Mouse (Mus musculus) lung, postnatal 14 days (tissue): ENCODE results near the gene Avpr2.

Source experiments
- DNase-seq: peaks from one replicate; pipeline ENCODE4 v3.0.0; 2021

The Avpr2 gene

DNA sequence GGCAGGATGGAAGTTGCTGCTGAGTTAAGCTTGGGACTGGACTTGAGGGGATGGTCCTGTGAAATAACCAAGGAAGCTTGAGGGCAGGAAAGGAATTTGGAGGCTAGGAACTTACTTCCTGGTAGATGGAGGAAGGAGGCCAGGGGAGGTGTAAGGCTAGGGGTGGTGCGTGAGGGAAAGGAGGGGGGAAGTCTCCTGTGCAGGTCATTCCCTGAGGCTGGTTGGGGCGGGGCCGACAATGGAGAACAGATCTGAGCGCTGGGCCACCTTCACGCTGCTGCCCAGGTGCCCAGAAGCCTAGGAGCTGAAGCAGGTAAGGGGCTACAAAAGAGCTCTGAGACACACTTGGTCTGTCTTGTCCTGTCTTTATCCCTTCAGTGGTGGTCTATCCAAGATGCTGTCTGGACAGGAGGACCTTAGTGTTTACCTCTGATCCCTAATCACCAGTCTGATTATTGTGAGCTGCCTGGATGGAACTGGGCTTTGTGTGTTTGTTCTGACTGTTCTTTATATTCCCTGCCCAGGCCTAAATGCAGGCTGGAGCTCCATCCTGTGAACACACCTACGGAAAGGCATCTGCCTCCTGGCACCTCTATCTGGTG lies at the start of gene Avpr2:
Avpr2 (plus strand) TSS at position 552 of the 602 bp plus-strand sequence.
- no peak for DNase-seq

DNA sequence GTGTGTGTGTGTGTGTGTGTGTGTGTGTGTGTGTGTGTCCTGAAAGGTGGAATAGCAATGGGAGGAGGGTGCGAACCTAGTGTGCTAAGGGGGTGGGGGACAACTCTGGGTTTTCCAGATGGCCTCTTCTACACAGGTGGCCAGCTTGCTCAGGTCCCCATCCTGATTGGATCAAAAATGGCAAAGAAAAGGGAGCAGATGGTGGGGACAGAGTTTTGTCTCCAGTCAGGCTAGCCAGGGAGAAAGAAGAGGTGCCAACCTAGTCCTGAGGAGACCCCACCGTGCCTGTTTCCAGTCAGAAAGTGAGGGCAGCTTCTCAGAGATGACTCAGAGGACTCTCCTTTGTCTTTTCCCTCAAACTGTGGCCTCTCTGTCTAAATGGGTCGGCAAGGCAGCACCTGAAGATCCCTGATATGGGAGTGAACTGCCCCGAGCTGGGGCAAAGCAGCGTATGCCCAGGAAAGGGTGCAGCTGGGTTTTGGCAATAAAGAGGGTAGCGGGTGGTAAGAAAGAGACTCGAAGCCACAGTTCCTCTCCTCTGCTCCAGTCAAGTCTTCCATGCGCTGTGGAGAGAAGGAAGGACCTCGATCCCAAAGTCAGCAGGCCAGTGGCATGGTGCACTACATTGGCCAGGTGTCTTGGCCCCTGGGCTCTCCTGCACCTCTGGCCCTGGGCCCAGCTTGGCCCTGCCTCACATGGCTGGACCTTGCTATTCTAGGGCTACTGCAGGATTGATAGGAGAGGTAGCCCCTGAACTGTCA lies 37.4 kb upstream of the Avpr2 start:
- DNase-seq, result no peak

- DNase-seq, result no peak
These were observed 36.9 kb upstream of the Avpr2 start for GRCm38 (mm10) chrX:73855087-73855408.

DNA sequence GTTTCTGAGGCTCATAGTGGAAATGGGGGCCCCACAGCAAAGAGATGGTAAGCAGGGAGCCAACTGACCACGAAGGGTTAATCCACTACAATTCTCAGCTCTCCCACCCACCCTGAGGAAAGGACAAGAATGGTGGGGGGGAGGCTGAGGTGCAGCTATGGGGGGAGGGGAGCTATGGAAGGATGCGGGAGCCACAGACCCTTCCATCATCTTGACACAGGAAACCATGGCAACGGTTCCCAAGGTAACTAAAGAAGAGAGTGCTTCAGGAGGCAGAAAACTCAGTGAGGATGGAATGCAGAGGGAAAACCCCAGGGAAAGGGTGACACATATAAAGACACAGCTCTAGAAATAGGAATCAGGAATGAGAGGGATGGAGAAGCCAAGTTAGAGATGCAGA lies 27.2 kb upstream of the Avpr2 start:
- DNase-seq, result no peak

GRCm38 (mm10) chrX:73867256-73867655 lies 24.6 kb upstream of the Avpr2 start:
- no peak for DNase-seq

DNA sequence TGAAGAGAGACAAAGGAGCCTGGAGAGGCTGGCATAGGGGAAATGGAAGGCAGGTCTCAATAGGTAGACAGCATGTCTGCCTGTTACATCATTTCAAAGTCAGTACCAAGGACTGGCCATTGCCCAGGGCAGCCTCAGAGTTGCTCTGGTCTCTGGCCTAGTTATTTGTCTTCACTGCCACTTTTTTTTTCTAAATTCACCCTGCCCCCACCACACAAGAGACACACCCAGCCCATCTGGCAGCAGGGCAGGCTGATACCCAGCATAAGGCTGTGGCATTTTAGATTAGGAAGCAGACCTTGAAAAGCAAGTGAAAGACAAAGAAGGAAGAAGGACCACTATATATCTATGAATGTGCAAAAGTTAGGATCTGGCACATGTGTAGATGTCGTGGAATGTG lies 24.1 kb upstream of the Avpr2 start:
- DNase-seq, result no peak

GRCm38 (mm10) chrX:73869334-73869733 lies 22.6 kb upstream of the Avpr2 start:
- peak; percentile 36 for DNase-seq

DNA sequence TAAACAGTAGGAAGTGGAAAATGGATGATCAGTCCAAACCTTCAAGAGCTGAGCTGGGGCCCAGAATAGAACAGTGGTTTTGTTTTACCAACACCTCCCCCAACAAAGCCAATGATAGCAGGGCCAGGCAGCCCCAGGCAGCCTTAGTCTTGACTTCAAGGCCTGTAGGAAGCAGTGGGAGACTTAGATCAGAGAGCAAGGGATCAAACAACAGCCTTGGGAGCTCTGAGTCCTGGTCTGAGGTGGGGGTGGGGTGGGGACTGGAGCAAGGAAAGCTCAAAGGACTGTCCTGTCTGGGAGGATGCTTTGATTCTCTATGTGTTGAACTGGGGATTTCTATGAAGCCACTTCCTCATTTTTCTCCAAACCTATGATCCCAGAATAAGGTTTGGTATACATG lies 20.4 kb upstream of the Avpr2 start:
- no peak for DNase-seq

DNA sequence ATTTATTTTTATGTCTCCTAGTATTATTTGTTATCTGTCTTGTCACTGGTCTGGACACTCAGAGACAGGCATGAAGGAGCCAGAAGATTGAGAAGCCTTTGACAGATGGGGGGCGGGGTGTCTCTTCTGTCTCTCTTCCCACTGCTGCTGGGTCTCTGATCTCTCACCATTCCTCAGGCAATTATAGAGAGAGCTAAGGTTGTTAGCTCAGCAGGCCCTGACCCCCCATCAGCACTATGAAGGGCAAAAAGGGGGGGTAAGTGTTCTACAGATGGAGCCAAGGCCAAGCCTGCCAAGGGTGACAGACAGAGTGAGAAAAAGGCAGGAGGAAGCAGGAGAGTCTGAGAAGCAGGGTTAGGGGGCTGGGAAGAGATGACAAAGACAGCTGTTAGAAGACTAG lies 19.9 kb upstream of the Avpr2 start:
- no peak for DNase-seq

GRCm38 (mm10) chrX:73875881-73876280 lies 16.0 kb upstream of the Avpr2 start:
- no peak for DNase-seq

GRCm38 (mm10) chrX:73877014-73877413 lies 14.9 kb upstream of the Avpr2 start:
- DNase-seq, result no peak

DNA sequence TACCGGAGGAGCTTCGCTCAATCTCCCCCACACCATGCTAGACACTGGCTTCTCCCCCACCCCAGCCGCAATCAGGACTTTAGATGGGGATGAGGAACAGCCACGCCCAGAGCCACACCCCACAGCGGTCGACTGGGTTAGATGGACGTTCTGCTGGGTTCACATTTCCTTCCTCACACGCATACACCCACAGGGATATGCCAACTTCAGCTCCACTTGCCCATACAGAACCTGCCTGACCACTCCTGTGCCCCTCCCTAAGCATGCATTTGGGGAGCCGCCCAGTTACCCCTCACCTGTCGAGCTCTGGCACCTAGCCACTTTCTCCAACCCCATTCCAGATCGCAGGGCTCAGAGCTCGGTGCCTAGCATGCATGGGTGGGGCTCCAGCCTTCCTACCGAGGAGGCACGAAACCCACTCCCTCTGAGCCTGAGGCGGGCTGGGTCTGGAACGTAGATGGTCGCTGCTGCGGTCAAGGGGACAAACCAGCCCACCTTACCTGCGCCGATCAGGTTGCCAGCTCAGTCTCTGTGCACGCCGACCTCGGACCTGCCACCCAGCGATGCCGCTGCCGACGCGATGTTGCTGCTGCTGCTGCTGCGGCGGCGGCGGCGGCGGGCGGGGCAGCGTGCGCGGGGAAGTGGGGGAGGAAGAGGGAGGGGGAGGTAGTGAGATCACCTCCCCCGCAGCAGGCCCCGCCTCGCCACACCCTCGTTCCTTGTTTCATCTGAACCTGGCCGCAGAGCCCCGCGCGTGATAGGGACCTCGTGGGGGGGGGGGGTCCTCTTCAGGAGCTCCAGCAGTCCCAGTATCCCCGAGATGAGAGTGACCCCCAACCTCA lies 11.5 kb upstream of the Avpr2 start:
- peak; percentile 42 for DNase-seq

DNA sequence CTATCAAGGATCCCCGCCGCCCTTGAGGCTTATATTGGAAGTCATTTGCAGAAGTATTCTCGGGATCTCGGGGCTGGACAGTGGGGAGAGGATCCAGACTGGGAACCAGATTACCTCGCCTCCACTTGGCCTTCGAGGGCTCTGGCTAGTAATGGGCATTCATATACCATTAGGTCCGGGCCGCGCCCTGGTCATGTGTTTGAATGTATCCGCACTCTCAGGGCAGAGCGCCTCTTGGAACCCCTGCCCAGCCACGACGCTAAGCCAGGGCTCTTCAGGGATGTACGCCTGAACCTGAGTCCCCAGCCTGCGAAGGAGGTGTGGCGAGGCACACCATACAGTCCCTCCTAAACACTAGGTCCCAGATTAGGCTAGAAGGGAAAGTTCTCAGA lies 10.9 kb upstream of the Avpr2 start:
- DNase-seq, result no peak

- no peak for DNase-seq
These were observed 10.4 kb upstream of the Avpr2 start for GRCm38 (mm10) chrX:73881463-73881862.

DNA sequence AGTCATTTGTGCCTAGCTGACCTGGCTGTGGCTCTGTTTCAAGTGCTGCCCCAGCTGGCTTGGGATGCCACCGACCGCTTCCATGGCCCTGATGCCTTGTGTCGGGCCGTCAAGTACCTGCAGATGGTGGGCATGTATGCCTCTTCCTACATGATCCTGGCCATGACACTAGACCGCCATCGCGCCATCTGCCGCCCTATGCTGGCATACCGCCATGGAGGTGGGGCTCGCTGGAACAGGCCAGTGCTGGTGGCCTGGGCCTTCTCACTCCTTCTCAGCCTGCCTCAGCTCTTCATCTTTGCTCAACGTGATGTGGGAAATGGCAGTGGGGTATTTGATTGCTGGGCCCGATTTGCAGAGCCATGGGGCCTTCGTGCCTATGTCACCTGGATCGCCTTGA lies 931 bp downstream of the Avpr2 start:
- DNase-seq, result no peak

- peak; percentile 68 for DNase-seq
These were observed 3.8 kb downstream of the Avpr2 start, which contains the start of gene L1cam for GRCm38 (mm10) chrX:73895719-73896118. Gene L1cam, minus strand, starts transcription at chrX:73896105.

DNA sequence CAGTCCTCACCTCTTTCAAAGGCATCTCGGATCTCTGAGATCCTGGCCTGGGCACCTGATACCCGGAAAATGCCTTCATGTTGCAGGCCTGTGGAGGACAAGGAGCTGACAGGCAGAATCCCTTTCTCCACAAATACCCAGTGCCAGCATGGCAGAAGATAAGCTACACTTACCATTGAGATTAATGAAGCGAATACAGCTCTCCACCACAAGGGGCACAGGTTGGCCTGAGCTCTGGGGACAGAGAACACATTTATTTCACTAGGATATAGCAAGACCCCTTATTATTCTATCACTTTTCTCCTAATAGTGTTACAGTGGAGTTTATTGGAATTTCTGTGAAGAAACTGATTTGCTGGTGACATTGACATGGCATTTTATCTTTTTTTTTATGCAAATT lies 6.1 kb downstream of the Avpr2 start:
- no peak for DNase-seq

DNA sequence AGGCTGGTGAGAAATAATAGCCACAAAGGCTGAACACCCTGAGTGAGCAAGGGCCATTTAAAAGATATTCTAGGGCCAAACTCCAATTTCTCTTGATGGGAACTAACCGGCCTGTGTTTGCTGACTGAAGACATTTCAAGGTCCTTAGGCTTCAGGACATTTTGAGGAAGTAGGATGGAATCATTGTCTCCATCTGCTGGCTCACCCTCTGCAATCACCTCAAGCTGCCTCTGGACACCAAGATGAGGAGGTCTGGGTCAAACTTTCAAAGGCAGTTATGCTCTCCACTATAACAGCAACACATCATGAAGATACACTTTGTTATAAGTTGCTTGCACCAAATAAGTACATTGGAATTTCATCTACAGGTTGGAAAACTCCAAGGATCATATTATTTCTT lies 18.1 kb downstream of the Avpr2 start:
- no peak for DNase-seq

DNA sequence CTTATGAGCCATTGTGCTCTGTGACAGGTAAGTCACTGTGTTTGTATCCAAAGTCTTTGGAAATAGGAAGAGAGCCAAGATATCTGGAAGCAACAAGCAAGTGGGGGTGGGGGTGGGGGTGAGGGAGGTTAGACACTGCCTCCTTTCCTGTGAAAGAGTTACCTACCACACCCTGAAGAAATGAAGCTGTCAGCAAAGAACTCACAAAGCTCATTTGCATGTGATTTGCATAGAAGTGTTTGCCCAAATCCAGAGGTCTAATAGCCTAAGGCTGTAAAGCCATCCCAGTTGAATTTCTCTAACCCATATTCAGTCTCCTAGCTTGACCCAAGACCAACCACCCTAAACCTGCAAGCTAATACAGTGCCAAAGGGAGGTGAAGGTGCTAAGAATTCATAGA lies 18.5 kb downstream of the Avpr2 start:
- no peak for DNase-seq

GRCm38 (mm10) chrX:73911156-73911555 lies 19.3 kb downstream of the Avpr2 start:
- DNase-seq, result peak; percentile 23

DNA sequence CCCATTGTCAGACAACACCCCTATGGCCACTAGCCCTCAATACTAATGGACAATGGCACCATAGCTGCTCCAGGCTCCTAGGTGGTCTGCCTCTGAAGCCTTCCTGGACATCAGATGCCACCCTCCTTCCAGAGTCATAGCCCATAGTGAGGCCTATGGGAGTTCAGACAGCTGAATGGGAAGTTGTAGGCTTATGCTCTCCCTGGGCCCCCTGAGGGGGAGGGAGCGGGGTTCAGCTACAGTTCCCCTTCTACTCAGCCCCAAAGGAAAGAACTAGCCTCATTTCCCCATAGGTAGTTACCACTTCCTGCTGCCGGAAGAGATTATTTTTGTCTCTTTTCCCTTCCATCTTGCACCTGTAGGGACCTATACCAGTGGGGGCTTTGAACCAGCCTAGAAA lies 19.7 kb downstream of the Avpr2 start:
- DNase-seq, result no peak

- peak; percentile 91 for DNase-seq
These were observed 23.2 kb downstream of the Avpr2 start for GRCm38 (mm10) chrX:73914827-73915703.

GRCm38 (mm10) chrX:73916945-73917344 lies 25.0 kb downstream of the Avpr2 start:
- no peak for DNase-seq
